Mouse (Mus musculus): ENCODE results near the gene Lgals3bp.
A peak's percentile ranks its signal among the peaks of the same experiment; 100 is the strongest.

The Lgals3bp gene

DNA sequence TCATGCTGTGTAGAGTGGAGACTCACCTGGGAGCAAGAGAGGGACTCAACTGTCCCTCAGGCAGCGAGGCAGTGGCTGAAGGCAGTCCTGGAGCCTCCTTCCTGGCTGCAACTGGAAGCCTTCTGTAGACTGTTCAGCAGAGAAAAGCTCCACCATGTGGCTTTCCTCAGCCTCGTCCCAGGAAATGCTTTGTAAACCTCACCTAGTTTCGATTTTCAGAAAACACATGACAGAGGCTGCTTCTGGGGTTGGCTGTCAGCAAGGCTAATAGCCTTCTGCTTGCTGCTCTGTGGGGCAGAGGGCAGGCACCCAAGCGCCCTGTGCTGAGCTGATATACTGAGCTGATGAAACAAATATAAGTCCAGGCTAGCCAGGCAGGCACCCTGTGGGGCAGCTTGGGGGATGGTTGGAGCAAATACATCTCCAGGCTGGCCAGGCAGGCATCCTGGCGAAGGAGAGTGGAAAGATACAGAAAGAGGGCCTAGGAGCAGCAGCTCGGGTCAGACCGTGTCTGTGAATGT, at the start of gene Lgals3bp:
Gene Lgals3bp (minus strand): TSS at position 333 of the 521 bp plus-strand sequence.
- no peak for DNase-seq (ENCODE audit: low read depth, low spot score)

DNA sequence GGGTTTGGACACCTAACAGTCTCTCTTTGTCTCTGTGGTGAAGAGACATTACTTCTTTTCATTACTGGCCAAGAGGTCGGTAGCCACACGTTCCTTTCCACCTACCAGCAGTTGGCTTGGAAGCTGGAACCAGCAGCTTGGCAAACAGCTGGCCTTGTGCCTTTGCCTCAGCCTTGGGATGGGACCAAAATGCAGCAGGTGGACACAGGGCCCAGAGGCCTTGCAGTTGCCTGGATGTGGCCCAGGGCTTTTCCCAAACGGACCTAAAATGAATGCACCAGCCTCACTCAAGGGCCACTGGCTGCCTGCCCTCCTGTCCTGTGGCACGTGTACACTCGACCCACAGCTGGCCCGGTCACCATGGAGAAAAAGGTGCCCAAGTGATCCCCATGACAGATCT, 49.3 kb upstream of the Lgals3bp start:
- DNase-seq (ENCODE audit: low read depth, low spot score): no peak

DNA sequence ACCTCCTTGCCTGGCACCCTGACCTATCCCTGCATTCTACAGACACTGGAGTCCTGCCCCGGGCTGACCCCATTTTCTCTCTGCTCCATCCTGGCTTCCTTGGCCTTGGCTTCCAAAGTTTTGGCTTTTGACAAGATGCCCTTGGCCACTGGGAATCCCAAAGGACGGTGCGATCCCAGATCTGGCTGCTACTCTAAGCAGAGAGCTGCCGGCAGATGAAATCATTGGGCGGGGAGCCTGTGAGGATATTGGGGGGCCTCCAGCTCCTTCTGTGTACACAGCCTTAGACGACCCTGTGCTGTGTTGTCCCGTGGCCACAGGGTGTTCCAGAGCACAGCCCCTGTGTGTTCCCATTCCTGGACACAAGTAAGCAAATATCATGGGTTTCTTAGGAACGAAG, 46.5 kb upstream of the Lgals3bp start:
- no peak for DNase-seq (ENCODE audit: low read depth, low spot score)

DNA sequence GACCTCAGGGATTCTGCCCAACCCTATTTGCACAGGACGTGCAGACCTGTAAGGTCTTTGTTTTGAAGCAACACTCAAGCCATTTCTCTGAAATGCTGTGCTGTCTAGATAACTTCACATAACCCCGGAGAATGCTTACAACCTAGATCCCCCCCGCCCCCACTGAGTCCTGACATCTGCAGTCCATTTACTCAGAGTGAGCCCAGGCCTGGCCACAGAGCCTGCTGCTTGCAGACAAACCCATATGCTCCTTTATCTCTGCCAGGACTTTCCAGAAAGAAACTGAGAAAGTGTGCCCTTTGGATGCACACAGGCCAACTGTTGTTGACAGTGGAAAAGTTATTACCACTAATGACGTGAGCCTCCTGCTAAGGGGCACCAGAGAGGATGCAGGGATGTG, 45.5 kb upstream of the Lgals3bp start:
- DNase-seq (ENCODE audit: low read depth, low spot score): no peak

DNA sequence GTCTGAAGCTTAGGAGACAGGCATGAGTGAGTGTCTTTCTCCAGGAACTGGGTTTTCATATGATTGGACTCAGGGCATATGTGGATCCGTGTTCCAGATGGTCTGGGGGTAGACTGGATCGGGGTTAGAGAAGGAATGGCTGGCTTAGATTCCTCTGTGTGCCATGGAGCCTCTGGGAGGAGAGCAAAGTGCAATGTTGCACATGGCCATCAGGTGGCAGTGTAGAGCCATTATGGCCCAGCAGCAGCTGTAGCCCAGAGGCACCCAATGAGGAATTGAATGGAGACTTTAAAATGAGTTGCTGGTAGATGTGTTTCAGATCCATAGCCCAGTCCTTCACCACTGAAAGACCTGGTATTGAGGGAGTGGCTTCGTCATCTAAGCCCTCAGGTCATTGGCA, 44.0 kb upstream of the Lgals3bp start:
- DNase-seq (ENCODE audit: low read depth, low spot score): peak; percentile 66

DNA sequence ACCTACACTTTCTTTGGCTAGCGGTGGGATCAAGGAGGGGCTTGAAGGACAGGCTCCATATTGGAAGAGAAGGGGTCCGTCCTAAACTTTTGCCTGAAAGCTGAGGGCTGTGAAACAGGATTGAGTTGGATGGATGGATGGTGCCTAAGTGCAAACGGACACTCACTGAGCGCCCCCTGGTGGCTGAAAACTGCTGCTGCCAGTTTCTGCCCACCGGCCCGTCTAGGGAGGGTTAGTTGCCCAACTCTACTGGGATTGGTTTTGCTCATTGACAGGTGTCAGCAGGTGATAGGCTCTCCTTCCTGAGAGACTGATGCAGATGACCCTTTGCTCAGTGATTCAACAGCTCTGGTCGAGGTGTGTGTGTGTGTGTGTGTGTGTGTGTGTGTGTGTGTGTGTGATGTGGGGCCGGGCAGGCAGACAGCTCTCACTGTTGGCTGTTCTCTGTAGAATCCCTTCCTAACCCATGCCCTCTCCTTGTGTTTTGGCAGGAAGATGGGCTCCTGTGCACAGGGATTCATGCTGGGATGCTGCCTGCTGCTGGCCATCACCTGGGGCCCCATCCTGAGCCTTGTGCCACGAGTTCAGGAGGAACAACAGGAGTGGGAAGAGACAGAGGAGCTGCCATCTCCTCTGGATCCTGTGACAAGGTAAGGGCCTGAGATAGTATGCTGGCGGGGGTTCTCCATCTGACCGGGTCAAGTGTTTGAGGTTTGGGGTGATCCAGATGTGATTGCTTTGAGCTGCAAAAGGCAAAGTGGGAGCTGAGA, 41.5 kb upstream of the Lgals3bp start:
- peak; percentile 52 for DNase-seq (ENCODE audit: low read depth, low spot score)

DNA sequence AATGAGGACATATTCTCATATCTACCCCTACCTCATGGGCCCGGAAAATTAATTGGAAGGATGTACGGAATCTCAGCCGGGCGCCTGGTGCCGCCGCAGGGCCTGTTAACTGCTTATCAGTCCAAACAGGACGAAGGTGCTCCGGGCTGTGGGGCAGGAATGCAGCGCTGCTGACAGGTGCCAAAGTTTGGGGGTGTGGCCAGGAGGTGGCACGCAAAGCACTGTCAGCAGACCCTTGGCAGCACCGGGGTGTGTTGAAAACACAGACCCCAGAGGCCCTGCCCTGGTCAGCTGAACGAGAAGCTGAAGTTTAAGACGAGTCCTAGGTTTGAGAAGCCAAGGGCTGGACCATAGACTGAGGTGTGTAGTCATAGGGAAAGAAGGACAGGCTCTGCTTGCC, 40.8 kb upstream of the Lgals3bp start:
- no peak for DNase-seq (ENCODE audit: low read depth, low spot score)

DNA sequence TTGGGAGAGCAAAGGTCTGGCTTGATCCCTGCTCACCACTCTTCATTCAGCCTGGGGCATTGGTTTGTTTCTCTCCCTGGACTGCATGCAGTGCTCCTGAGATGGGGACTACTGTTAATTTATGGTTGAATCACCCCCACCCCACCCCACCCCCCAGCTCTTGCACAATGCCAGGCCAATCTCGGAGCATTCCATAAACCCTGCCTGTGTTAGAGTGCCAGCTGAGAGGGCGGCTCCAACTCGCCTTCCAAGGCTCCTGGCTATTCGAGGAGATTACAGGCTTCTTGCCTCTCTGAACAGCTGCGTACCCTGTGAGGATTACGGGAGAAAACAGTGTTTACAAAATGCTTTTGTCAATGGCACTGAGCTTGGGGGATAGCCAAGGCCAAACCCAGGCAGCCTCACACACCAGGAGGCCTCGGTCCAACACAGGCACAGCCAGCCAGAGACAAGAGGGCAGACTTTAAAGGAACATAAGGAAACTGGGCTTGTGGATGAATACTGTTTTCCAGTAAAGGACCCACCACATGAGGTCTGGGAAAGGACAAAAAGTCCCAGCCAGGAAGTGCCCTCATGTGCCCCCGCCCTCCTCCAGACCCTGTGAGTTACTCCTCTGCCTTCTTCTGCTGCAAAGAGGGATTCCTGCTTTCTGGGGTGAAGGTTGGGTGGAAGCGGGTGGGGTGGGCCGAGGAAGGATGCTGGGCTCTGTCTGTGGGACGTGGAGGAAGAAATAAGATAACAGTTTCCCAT, 36.9 kb upstream of the Lgals3bp start:
- DNase-seq (ENCODE audit: low read depth, low spot score): no peak

DNA sequence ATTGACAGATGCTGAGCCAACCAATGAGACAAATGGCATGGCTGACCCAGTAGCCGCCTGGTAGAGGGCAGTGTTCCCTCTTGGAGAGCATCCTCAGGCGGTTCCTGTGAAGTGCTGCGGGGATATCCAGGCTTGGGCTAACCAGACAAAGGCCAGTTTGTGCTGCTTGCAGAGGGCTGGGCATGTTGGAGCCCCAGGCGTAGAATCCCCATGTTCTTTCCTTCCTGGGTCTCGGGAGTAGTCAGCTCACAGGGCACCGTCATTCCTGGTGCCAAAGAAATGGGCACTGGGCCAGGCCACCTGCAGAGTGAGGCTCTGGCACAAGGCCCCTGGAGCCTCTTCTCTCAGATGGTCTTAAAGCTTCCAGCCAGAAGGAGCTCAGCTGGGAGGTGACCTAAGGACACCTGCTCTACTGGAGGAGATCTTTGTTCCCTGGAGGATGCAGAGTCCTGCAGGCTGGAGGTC, 34.6 kb upstream of the Lgals3bp start:
- DNase-seq (ENCODE audit: low read depth, low spot score): no peak

DNA sequence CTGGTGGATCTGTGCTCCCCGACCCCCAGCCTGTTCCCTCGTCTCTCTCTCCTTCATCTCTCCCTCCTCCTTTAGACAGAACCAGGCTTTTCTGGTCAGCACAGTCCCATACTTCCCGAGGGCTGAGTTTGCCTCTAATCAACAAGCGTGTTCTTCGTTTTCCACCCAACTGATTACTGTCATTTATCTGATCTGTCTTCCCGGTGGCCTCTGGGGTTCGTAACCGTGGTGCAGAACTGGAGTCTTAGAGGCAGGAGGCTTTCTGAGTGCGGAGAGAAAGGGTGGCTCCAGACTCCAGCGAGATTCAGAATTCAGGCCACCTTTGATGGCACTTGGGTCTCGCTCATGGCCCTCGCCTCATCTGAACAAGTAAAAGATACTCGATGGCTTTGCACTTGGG, 32.2 kb upstream of the Lgals3bp start:
- no peak for DNase-seq (ENCODE audit: low read depth, low spot score)

DNA sequence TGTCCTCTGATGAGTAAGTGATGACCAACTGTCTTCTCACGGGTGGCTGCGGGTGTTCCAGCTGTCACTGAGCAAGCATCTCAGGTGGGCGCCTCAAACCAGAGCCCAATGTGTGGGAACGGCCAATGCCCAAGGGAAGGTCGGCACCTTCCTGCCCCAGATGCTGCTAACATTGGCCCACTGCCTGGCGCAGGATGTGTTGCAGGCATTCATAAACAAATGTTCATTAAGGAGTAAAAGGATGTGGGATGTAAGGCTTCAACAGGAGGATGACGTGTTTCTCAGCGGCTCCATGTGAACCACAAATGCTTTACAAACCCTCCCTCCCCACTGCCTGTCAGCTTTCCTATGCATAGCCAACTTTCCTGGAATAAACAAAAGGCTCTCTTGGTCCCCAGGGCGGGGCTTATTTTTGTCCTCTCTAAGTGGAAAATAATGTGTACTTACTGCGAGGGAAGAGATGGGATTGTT, 31.5 kb upstream of the Lgals3bp start:
- DNase-seq (ENCODE audit: low read depth, low spot score): peak; percentile 30

DNA sequence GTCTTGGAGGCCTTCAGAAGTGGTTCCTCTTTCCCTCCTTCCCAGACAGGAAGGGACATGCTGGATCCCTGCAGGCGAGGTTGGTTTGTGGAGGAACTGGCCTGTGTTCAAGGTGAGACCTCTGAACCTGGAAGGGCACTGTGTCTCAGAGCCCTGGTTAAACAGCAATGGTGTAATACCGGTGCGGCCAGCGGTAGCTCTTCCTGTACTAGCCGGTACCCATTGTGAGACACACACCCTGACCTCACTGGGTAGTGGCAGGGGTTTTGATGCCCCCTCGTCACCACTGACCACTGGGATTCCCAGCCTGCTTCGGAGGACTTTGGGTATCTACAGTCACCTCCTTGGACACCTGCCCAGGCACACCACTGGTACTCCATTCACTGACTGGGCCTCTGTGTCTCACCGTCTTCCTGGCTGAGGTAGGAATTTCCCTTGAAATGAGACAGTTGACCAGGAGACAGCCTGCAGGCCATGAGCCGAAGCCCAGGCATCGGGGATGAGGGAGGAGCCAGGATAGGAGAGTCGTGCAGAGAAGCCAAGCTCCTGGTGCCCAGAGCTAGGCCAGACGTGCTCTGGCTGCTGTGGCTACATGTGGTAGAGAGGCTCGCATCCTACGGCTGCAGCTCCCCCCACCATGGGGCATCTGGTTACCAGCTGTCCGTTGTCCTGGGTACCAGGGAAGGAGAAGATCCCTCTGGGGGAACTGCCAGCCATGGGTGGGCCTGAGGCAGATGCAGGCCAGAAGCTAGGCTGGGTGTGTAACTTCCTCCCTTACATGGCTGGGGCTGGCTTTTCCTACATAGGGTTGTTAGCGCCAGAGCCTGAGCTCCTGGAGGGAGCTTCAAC, 29.4 kb upstream of the Lgals3bp start:
- no peak for DNase-seq (ENCODE audit: low read depth, low spot score)

DNA sequence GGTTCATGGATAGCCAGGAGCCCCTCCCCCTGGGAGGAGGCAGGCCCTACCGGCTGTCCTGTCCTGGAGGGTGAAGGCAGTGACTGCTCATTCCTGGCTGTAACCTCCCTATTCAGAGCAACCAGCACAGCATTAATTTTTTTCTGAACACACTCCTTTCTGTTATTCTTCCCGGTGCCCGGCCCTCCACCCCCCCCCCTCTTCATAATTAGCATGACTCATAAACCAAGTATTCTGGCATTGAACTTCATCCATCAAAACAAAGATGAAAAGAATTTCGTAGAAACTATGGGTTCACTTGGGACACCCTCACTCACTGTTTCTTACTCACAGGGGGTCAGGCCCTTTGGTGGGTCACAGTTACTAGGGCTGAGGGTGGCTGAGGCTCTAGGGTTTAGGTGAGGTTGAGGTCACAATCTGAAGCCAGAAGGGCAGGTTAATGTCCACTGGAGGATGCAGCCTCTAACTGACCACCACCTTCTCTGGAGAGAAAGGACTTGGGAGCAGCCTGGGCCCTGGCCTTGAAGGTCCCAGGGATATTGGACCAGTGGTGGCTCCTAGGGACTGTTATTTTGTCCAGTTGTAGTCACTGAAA, 28.5 kb upstream of the Lgals3bp start:
- no peak for DNase-seq (ENCODE audit: low read depth, low spot score)

DNA sequence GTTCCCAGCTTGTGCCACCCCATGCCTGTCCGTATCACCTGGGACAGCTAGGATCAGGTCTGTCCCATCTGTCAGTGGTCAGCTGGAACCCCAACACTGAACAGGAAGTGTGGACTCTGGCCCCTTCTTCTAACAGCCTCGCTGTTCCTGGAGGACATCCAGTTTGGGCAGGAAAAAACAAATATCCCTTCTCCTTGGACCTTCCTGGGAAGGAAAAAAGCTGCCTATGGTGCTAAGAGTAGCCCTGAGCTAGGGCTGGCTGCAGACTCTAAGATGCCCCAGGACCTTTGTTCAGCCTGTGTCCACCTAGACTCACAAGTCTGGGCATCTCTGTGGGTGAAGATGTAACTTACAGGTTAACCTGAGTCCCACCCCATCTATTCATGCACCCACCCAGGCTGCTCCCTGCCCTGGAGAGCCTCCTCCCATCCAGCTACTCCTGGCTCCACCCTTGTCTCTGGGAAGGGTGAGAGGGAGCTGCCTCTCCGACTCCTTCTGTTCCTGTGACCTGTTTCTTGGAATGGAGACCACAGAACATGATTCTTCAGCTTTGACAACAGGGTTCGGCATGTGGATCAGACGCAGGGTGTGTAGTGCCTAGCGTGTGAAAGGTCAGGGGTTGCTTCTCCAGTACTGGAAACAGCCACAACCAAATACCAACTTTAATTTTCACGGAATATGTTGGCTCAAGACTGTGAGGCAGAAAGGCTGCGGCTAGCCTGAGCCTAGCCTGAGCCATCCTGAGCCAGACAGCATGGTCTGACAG, 27.2 kb upstream of the Lgals3bp start:
- DNase-seq (ENCODE audit: low read depth, low spot score): no peak

DNA sequence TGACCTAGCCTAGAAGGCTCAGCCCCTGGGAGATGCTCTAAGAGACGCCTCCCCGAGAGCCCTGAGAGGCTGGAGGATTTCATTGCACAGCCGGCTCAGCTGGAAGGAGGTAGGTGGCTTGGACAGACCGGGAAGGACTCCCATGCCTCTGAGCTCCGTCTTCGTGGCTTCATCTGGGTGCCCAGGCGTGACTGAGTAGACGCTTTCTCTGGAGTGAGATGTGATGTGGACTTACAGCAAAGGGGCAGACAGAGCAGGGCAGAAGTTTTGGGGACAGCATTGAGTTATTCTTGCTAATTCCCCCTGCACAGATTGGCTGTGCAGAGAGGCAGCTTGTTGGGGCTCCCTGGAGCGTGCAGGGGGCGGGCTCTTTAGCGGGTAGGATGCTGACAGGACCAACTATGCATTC, 26.6 kb upstream of the Lgals3bp start:
- no peak for DNase-seq (ENCODE audit: low read depth, low spot score)

DNA sequence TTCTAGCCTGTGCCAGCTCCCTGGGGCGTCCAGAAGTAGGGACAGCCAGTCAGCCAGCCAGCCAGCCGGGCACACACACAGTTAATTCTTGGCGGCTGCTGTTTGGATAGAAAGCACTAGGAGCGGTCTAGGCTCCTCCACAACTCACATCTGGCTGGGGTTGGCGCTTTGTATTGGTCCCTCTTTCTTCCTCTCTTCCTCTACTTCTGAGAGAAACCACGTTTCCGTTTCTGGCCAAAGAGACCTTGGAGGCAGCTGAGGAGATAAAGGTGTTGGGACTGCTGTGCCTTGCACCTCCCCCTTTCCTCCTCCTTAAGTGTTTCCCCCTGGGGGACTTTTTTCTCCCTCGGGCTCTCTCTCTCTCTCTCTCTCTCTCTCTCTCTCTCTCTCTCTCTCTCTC, 26.1 kb upstream of the Lgals3bp start, which contains the start of gene C1qtnf1:
Gene C1qtnf1 (plus strand): TSS at position 218 of the 400 bp plus-strand sequence.
- DNase-seq (ENCODE audit: low read depth, low spot score): no peak

DNA sequence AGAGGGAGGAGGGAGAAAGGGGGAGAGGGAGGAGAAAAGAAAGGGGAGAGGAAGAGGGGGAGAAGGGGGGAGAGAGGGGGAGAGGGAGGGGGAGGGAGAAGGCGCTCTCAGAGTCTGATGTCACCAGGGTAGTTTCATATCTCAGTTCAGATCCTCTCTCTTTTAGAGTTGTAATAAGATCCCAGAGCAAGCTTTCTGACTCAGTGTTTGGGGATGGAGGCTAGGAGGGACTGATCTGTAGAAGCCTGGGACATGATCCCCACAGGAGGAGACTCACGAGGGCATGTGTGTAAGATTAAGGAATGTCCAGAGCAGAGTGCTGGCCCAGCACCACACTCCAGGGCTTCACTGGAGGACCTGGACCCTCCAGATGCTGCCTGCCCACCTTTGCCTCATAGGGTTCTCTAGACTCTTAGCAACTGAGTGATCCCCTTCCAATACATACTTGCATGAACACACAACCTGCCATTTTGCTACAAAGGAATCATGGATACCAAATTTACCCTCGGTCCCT, 25.4 kb upstream of the Lgals3bp start:
- no peak for DNase-seq (ENCODE audit: low read depth, low spot score)

DNA sequence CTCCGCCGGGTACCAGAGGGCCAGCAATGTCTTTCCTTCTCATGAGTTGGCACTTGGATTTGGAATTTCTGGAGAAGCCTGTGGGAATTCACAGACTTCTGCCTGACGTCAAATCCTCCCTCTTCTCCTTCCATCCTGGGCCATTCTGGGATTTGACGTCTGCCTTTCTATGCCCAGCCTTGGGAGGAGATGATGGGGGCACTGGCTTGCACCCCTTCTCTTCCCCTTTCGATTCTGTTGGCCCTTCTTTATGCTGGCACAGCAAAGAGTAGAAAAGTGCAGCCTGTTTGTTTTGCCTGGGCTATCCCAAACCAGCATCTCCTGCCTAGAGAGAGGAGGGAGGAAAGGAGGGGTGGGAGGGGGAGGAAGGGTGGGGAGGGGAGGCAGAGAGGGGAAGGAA, 24.9 kb upstream of the Lgals3bp start:
- DNase-seq (ENCODE audit: low read depth, low spot score): no peak

DNA sequence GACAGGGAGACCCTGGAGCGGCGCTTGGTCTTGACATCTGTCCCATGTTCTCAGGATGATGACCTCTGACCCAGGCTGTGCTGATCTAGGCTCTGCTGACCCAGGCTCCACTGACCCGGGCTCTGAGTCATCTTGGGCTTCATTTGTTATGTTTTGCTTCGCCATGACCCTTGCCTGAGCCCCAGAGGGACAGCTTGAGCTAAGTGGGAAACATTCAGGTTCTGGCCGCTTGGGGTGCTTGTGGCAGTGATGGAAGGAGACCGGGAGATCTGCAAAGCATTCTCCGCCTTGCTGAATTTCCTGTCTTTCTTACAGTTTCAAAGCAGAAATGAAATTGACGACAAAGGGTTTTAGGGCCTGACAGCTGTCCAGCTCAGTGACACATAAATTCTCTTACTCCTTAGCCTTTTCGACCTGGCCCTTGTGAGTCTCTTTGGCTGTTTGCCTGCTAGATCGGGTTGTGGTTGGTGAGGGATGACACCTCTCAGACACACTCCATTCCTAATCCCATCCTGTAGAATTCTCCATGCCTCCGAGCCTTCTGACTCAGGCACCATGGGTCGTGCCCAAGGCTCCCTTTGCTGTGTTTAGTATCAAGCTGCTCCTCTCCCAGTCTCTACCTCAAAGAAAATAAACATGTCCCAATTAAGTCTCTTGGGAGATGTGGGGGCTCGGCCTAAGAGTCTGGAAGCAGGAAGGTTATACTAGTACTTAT, 22.9 kb upstream of the Lgals3bp start:
- DNase-seq (ENCODE audit: low read depth, low spot score): no peak

All from R1 (cell line).